Comparison of ENCODE assay signal across 8 mouse cellular contexts in genomic region chr16:18459335-18459954, GRCm38 (mm10). TPM values are rescaled to one million over a fixed set of nuclear protein-coding genes. Genes with fewer than 3 reads are reported as not detected.
DNase-seq lines count a peak whose midpoint lies in the region; ATAC-seq lines count a peak whose summit lies in the region.

No protein-coding gene starts in this region.

- H3K9ac ChIP-seq in hindbrain, embryonic 13.5 days: peak overlapping the region; percentile 60

- peaks cover 58% of the 10 kb centered on the region for H3K27me3 ChIP-seq in hindbrain, embryonic 13.5 days

- peak overlapping the region; percentile 28 for H3K4me3 ChIP-seq in hindbrain, embryonic 13.5 days

- peak overlapping the region; percentile 48 for H3K4me2 ChIP-seq in hindbrain, embryonic 13.5 days

- peak overlapping the region; percentile 74 for H3K27ac ChIP-seq in hindbrain, embryonic 13.5 days

- H3K9me3 ChIP-seq in hindbrain, embryonic 13.5 days: no peaks in the 10 kb centered on the region

- WGBS in hindbrain, embryonic 13.5 days: 8% methylated on average over 12 of the region's 12 CpGs

- ATAC-seq in hindbrain, embryonic 13.5 days (ENCODE audit: low FRiP score): peak; percentile 43

- H3K4me1 ChIP-seq in hindbrain, embryonic 13.5 days (replicated peaks): peaks cover 26% of the 10 kb centered on the region

- DNase-seq in heart, adult 18-20 months: peak; percentile 12 to 24
- no peak for DNase-seq in heart, adult 8-10 months (ENCODE audit: low spot score)
- DNase-seq in embryo, embryonic 11 days: peak; percentile 46
- DNase-seq in lung, postnatal 10 days: peak; percentile 65
- DNase-seq in thymus, postnatal 10 days (ENCODE audit: low spot score in 2 of 2): peak; percentile 58 to 69
- no peak for DNase-seq in right cerebral cortex, adult 2 months (ENCODE audit: low spot score in 2 of 2)
- no peak for DNase-seq in spleen, adult 18-20 months

- H3K36me3 ChIP-seq in hindbrain, embryonic 13.5 days: peaks cover 20% of the 10 kb centered on the region

RNA-seq across cellular contexts. Expression of gene Comt, which starts 32.8 kb away (rescaled TPM):
- total RNA-seq in heart, adult 18-20 months (2021): 100 to 1,000 TPM; 123 to 141 TPM
- 100 to 1,000 TPM; 146 to 174 (median 157) TPM for total RNA-seq in heart, adult 8-10 months (2022)
- polyA plus RNA-seq in hindbrain, embryonic 13.5 days (2015; fragmentation: Nextera tagmentation; extraction: Ambion mirVana): 85.9 and 88.5 TPM in 2 replicates

RNA-seq across cellular contexts. Expression of gene Txnrd2, which starts 33.3 kb away (rescaled TPM):
- 10 to 100 TPM; 42.9 to 44.4 TPM for total RNA-seq in heart, adult 18-20 months (2021)
- total RNA-seq in heart, adult 8-10 months (2022): 10 to 100 TPM; 37.0 to 49.9 (median 42.1) TPM
- 26.1 and 27.0 TPM in 2 replicates for polyA plus RNA-seq in hindbrain, embryonic 13.5 days (2015; fragmentation: Nextera tagmentation; extraction: Ambion mirVana)

RNA-seq across cellular contexts. Expression of gene Gnb1l, which starts 39.1 kb away (rescaled TPM):
- 1 to 10 TPM; 6.1 to 6.4 TPM for total RNA-seq in heart, adult 18-20 months (2021)
- 1 to 10 TPM; 4.8 to 7.4 (median 5.5) TPM for total RNA-seq in heart, adult 8-10 months (2022)
- 13.7 and 15.8 TPM in 2 replicates for polyA plus RNA-seq in hindbrain, embryonic 13.5 days (2015; fragmentation: Nextera tagmentation; extraction: Ambion mirVana)

RNA-seq across cellular contexts. Expression of gene Rtl10, which starts 39.3 kb away (rescaled TPM):
- total RNA-seq in heart, adult 18-20 months (2021): 1 to 10 TPM; 3.9 to 4.1 TPM
- 1 to 10 TPM; 3.5 to 4.8 (median 4.0) TPM for total RNA-seq in heart, adult 8-10 months (2022)
- 4.8 and 4.9 TPM in 2 replicates for polyA plus RNA-seq in hindbrain, embryonic 13.5 days (2015; fragmentation: Nextera tagmentation; extraction: Ambion mirVana)

Comparison
In these comparisons a context has a peak if more than half of its experiments do, and no peak if none do; other contexts are left out.
1. DNase-seq: peak in heart, adult 18-20 months (2 of 2), embryo, embryonic 11 days (single experiment), lung, postnatal 10 days (single experiment) and thymus, postnatal 10 days (2 of 2); none in heart, adult 8-10 months (single experiment), right cerebral cortex, adult 2 months (0 of 2) and spleen, adult 18-20 months (0 of 2).